Comparison of ENCODE assay signal across 7 mouse cellular contexts in genomic region chr19:4839149-4839548, GRCm38 (mm10). TPM values are rescaled to one million over a fixed set of nuclear protein-coding genes. Genes with fewer than 3 reads are reported as not detected.
DNase-seq lines count a peak whose midpoint lies in the region; ATAC-seq lines count a peak whose summit lies in the region.

Ccs (minus strand) TSS chr19:4839332.
Ccdc87 (plus strand) TSS chr19:4839366.

- peak within 1 kb of the TSS; percentile 97 for H3K4me2 ChIP-seq in intestine, embryonic 16.5 days (ENCODE audit: low read depth, low read length)
- peak within 1 kb of the TSS; percentile 68 for H3K4me2 ChIP-seq in midbrain, embryonic 11.5 days

- peak within 1 kb of the TSS; percentile 78 for H3K9ac ChIP-seq in intestine, embryonic 16.5 days (ENCODE audit: low read depth, low read length)
- H3K9ac ChIP-seq in midbrain, embryonic 11.5 days (ENCODE audit: low read length) = peak within 1 kb of the TSS; percentile 71

- peak; percentile 91 to 94 for DNase-seq in adrenal gland, adult 18-20 months (ENCODE audit: low spot score in 2 of 2)
- peak; percentile 97 for DNase-seq in embryo, embryonic 11 days
- peak; percentile 96 for DNase-seq in gastrocnemius, postnatal 36 days
- DNase-seq in left cerebral cortex, postnatal 36 days (ENCODE audit: low spot score in 2 of 2) = peak; percentile 96
- peak; percentile 98 for DNase-seq in midbrain, embryonic 11.5 days (ENCODE audit: low spot score, missing footprints)
- DNase-seq in skeletal muscle tissue, adult 2 months (ENCODE audit: low read depth, low spot score) = peak; percentile 96

- H3K4me1 ChIP-seq in intestine, embryonic 16.5 days (ENCODE audit: control insufficient read depth, insufficient read depth, low read length) = peaks cover 14% of the 10 kb centered on the region
- H3K4me1 ChIP-seq in midbrain, embryonic 11.5 days (ENCODE audit: control insufficient read depth, insufficient read depth, low read length) = peaks cover 9% of the 10 kb centered on the region

- peak; percentile 99 for ATAC-seq in intestine, embryonic 16.5 days
- ATAC-seq in midbrain, embryonic 11.5 days (ENCODE audit: low FRiP score) = peak; percentile 99

- H3K36me3 ChIP-seq in intestine, embryonic 16.5 days (ENCODE audit: control insufficient read depth, insufficient read depth, low read length) = no peaks in the 10 kb centered on the region
- no peaks in the 10 kb centered on the region for H3K36me3 ChIP-seq in midbrain, embryonic 11.5 days (ENCODE audit: control insufficient read depth, insufficient read depth, low read length)

- intact Hi-C loops in gastrocnemius, postnatal 36 days (cut with DNase I) = no loop called here
- intact Hi-C loops in left cerebral cortex, postnatal 36 days (cut with DNase I) = loop anchor here (1.0 kb wide), 1 partner anchor 28 kb away; the partner anchor contains the start of genes Gm21992 and Rbm14

- no peak within 1 kb of the TSS for H3K27ac ChIP-seq in intestine, embryonic 16.5 days (ENCODE audit: low read length)
- H3K27ac ChIP-seq in midbrain, embryonic 11.5 days (ENCODE audit: low read depth, low read length) = no peak within 1 kb of the TSS

- no peaks in the 10 kb centered on the region for H3K9me3 ChIP-seq in intestine, embryonic 16.5 days (ENCODE audit: control insufficient read depth, low read length)
- H3K9me3 ChIP-seq in midbrain, embryonic 11.5 days (ENCODE audit: control insufficient read depth, low read length) = no peaks in the 10 kb centered on the region

- 0% methylated on average over 25 of the region's 25 CpGs for WGBS in intestine, embryonic 16.5 days
- under 1% methylated on average over 25 of the region's 25 CpGs for WGBS in midbrain, embryonic 11.5 days

- peak within 1 kb of the TSS; percentile 63 for H3K4me3 ChIP-seq in intestine, embryonic 16.5 days (ENCODE audit: low read length)
- peak within 1 kb of the TSS; percentile 43 for H3K4me3 ChIP-seq in midbrain, embryonic 11.5 days (ENCODE audit: low read depth, low read length)

- H3K27me3 ChIP-seq in intestine, embryonic 16.5 days (replicated peaks; ENCODE audit: control insufficient read depth, insufficient read depth, low read length) = peaks cover 9% of the 10 kb centered on the region; the same call in 1 of the 2 replicates
- H3K27me3 ChIP-seq in midbrain, embryonic 11.5 days (ENCODE audit: control insufficient read depth, insufficient read depth, low read length) = peaks cover 11% of the 10 kb centered on the region

RNA-seq across cellular contexts. Expression of gene Ccs, which starts in this region (rescaled TPM):
- 100 to 1,000 TPM in 1 of 2 experiments, 10 to 100 TPM in 1; 94.4 to 109 TPM for total RNA-seq in adrenal gland, adult 18-20 months (2021)
- 10 to 100 TPM; 19.9 to 24.5 TPM for total RNA-seq in gastrocnemius, postnatal 36 days (2021)
- 61.4 and 65.8 TPM in 2 replicates for polyA plus RNA-seq in intestine, embryonic 16.5 days (2015; fragmentation: Nextera tagmentation; extraction: Ambion mirVana)
- 10 to 100 TPM; 33.1 to 37.5 TPM for total RNA-seq in left cerebral cortex, postnatal 36 days (2021)
- polyA plus RNA-seq in midbrain, embryonic 11.5 days (2014; fragmentation: Nextera tagmentation; extraction: Ambion mirVana) = 34.1 and 35.6 TPM in 2 replicates

RNA-seq across cellular contexts. Expression of gene Ccdc87, which starts in this region (rescaled TPM):
- under 1 TPM in 1 of 2 experiments, not detected in 1; 0.13 TPM for total RNA-seq in adrenal gland, adult 18-20 months (2021)
- not detected for total RNA-seq in gastrocnemius, postnatal 36 days (2021)
- polyA plus RNA-seq in intestine, embryonic 16.5 days (2015; fragmentation: Nextera tagmentation; extraction: Ambion mirVana) = 0.06 TPM in 1 of 2 replicates, not detected in the other
- 1 to 10 TPM; 2.8 to 3.1 TPM for total RNA-seq in left cerebral cortex, postnatal 36 days (2021)
- 0.07 and 0.11 TPM in 2 replicates for polyA plus RNA-seq in midbrain, embryonic 11.5 days (2014; fragmentation: Nextera tagmentation; extraction: Ambion mirVana)
